Mouse (Mus musculus) limb, embryonic 14.5 days (tissue): ENCODE results near the gene Col6a2. TPM values are rescaled to one million over a fixed set of nuclear protein-coding genes. Genes with fewer than 3 reads are reported as not detected.

Experiments
- ATAC-seq: fragments of 200-750 bp; cut with Nextera tagmentation; 2 replicates; pipeline ENCODE4 v1.8.0; 2017; ENCODE audit warnings: low read depth, moderate number of reproducible peaks, moderate TSS enrichment; ENCODE audit not compliant: low FRiP score
- DNase-seq: peaks from one replicate; pipeline ENCODE4 v3.0.0-alpha.2; 2015; ENCODE audit warnings: low spot score
- H3K27ac ChIP-seq: fragments of 300-500 bp; sonication (generic); replicated peaks from 2 replicates; pipeline ENCODE4 v1.5.1; 2014; ENCODE audit warnings: low read depth, mild to moderate bottlenecking, low read length, moderate library complexity, mixed read lengths
- H3K27me3 ChIP-seq: fragments of 300-500 bp; sonication (generic); 2 replicates; pipeline ENCODE4 v1.6.1; 2014; ENCODE audit warnings: low read length, mixed read lengths; ENCODE audit not compliant: control insufficient read depth, insufficient read depth
- H3K36me3 ChIP-seq: fragments of 300-500 bp; sonication (generic); 2 replicates; pipeline ENCODE4 v1.6.1; 2014; ENCODE audit warnings: mild to moderate bottlenecking, low read length, moderate library complexity, mixed read lengths; ENCODE audit not compliant: control insufficient read depth, insufficient read depth
- H3K4me1 ChIP-seq: fragments of 300-500 bp; sonication (generic); 2 replicates; pipeline ENCODE4 v1.6.1; 2014; ENCODE audit warnings: antibody characterized with exemption, low read length, mixed read lengths; ENCODE audit not compliant: control insufficient read depth, insufficient read depth
- H3K4me2 ChIP-seq: fragments of 300-500 bp; sonication (generic); replicated peaks from 2 replicates; pipeline ENCODE4 v1.6.1; 2014; ENCODE audit warnings: low read depth, mild to moderate bottlenecking, low read length, moderate library complexity; ENCODE audit not compliant: severe bottlenecking
- H3K4me3 ChIP-seq: fragments of 300-500 bp; sonication (generic); replicated peaks from 2 replicates; pipeline ENCODE4 v1.5.1; 2014; ENCODE audit warnings: low read length
- H3K9ac ChIP-seq: fragments of 300-500 bp; sonication (generic); 2 replicates; pipeline ENCODE4 v1.6.1; 2014; ENCODE audit warnings: mild to moderate bottlenecking, low read depth, low read length, moderate library complexity; ENCODE audit not compliant: severe bottlenecking
- H3K9me3 ChIP-seq: fragments of 300-500 bp; sonication (generic); 2 replicates; pipeline ENCODE4 v1.6.1; 2016; ENCODE audit warnings: low read length; ENCODE audit not compliant: control insufficient read depth
- POLR2A ChIP-seq: fragments of 200-500 bp; IDR thresholded peaks from 2 replicates; pipeline ENCODE4 v1.8.0; 2012; ENCODE audit warnings: inconsistent platforms, mild to moderate bottlenecking, moderate library complexity, borderline replicate concordance; ENCODE audit not compliant: insufficient read depth, insufficient read length; ENCODE audit errors: extremely low read depth
- WGBS: fragments of 180-500 bp; shearing (Covaris S2); extraction: QIAGEN DNeasy Blood & Tissue Kit; methylation state at CpG from one replicate; pipeline ENCODE4 v1.1.7; 2014; 5-methylcytosine and 5-hydroxymethylcytosine counted together
- polyA plus RNA-seq, 2 experiments: library from polyadenylated mRNA; depleted of rRNA in 1 of 2; stranded (reverse) in 1 of 2; unstranded in 1 of 2; fragments of >200 nt; fragmentation: Nextera tagmentation in 1 of 2; extraction: Ambion mirVana in 1 of 2; gene quantifications; 2 replicates each; pipeline versions ENCODE4 v1.2.1 to v1.2.3; 2012 to 2014

Gene Col6a2
- polyA plus RNA-seq, 2 experiments: 197 to 365 TPM

DNA sequence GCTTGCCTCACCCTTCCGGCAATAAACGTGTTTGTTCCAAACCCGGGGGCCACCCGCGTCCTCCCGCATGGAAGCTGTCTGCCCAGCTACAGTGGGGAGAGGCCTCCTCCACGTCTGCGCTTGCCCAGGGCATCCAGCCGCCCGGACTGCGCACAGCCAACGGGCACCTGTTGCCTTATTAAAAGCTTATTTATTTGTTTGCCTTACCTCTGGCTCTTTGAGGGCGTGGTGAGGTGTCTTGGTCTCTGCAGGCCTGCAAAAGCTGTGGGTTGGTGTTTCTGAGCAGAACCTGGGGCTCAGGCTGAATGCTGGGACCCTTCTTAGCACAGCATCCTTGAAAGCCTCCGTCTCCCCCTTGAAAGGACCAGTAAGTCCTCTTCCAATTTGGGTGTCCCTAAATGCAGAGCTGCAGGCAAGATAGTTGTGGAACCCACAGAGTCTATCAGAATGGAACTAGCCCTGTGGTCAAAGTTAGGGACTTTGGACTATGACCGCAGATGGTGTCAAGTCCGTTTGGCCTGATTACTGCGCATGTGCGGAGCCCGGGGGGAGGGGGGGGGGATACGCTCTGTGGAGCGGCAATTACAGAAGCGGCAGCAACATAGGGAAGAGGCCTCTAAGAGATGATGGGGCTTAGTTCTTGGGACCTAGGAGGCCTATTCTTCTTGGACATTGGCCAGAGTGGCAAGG, 53.3 kb downstream of the Col6a2 start:
- Histone ChIP-seq H3K4me2 (no peak overlapping the region), H3K27ac (no peak overlapping the region), H3K9me3 (no peaks in the 10 kb centered on the region), H3K36me3 (no peaks in the 10 kb centered on the region), H3K4me1 (no peaks in the 10 kb centered on the region), H3K9ac (no peak overlapping the region), H3K27me3 (no peaks in the 10 kb centered on the region), H3K4me3 (no peak overlapping the region)
- WGBS: 86% methylated on average over 22 of the region's 22 CpGs
- no peak for TF ChIP-seq POLR2A
- DNase-seq (no peak), ATAC-seq (no peak)

DNA sequence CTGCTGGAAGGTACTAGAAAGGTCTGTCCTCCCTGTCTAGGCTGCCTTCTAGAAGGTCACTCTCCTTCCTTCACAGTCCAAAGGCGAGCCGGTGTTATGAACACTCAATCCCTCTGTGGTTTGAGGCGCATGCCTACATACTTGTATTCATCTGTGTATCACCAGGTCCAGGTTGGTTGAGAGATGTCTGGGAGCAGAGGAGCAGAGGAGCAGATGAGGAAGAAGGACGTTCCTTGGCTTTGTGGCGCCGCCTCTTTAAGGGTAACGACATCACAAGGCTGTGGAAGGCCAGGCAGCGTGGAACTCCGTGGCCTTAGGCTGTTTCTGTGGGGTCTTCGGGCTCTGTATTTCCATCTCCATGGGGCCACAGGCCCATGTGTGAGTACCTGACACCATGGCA, 61.5 kb downstream of the Col6a2 start, which contains the start of gene Spatc1l:
Gene Spatc1l, plus strand, starts transcription at position 301 of the 400 bp plus-strand sequence.
- H3K9ac ChIP-seq: no peak within 1 kb of the TSS
- WGBS: 84% methylated on average over 10 of the region's 10 CpGs
- DNase-seq (no peak), ATAC-seq (no peak)
- TF ChIP-seq POLR2A: no peak
- no peaks in the 10 kb centered on the region for H3K27me3 ChIP-seq
- no peaks in the 10 kb centered on the region for H3K4me1 ChIP-seq
- H3K9me3 ChIP-seq: no peaks in the 10 kb centered on the region
- no peak within 1 kb of the TSS for H3K4me3 ChIP-seq
- H3K36me3 ChIP-seq: no peaks in the 10 kb centered on the region
- H3K27ac ChIP-seq: no peak within 1 kb of the TSS
- no peak within 1 kb of the TSS for H3K4me2 ChIP-seq

DNA sequence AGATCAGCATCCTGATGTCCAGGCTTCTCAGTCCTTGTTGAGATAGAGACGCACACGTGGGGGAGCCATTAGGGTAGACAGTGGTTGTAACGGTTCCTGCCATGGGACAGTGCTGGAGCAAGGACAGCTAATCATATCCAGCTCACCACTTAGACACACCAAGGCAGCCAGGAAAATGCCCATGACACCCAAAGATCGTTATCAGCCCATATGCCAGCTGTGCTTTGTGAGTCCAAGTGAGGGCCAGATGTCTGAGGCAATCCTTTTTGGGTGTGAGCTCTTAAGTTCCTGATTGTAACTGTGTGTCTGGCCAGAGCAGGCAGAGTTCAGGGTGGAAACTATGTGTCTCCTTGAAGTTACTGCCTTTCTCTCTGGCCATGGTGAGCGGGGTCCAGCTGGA, 69.4 kb downstream of the Col6a2 start:
- Histone ChIP-seq H3K9ac (no peak overlapping the region), H3K27me3 (no peaks in the 10 kb centered on the region), H3K27ac (no peak overlapping the region), H3K4me2 (no peak overlapping the region), H3K9me3 (no peaks in the 10 kb centered on the region), H3K4me1 (no peaks in the 10 kb centered on the region), H3K4me3 (no peak overlapping the region), H3K36me3 (peaks cover 54% of the 10 kb centered on the region)
- no peak for TF ChIP-seq POLR2A
- no peak for DNase-seq
- WGBS: 91% methylated on average over 5 of the region's 5 CpGs
- no peak for ATAC-seq

DNA sequence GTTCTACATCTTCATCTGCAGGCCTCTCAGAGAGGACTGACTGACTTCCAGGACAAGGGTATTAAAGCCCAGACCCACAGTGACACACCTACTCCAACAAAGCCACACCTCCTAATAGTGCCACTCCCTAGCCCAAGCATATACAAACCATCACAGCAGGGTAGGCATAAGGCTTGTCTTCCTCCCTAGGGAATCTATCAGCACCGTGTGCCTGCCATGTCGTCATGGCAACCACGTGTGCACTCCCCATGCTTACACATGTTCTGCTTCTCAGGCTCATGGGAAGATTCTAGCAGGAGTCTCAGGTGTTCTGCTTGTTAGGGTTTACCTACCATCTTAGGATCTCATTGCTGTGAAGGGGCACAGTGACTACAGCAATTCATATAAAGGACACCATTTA, 71.9 kb downstream of the Col6a2 start:
- Histone ChIP-seq H3K36me3 (peaks cover 75% of the 10 kb centered on the region), H3K9me3 (no peaks in the 10 kb centered on the region)

DNA sequence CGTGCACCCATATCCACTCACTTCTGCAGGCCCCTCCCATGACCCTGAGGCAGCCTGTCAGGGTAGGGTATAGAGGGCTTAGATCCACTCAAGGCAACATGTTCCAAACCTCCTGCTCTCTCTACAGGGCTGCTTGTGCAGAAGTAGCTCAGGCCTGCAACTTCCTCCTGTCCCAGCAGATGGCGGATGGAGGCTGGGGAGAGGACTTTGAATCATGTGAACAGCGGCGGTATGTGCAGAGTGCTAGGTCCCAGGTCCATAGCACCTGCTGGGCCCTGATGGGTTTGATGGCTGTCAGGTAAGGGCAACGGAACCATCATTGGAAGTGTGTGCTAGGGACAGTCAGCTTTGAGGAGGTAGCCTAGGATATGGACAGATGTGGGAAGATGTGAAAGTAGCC, 73.0 kb downstream of the Col6a2 start:
- Histone ChIP-seq H3K9ac (no peak overlapping the region), H3K27me3 (no peaks in the 10 kb centered on the region), H3K36me3 (peaks cover 86% of the 10 kb centered on the region), H3K4me1 (no peaks in the 10 kb centered on the region), H3K9me3 (no peaks in the 10 kb centered on the region), H3K4me3 (no peak overlapping the region), H3K4me2 (no peak overlapping the region), H3K27ac (no peak overlapping the region)
- DNase-seq (no peak), ATAC-seq (no peak)
- no peak for TF ChIP-seq POLR2A
- 78% methylated on average over 5 of the region's 5 CpGs for WGBS

More for the DNA sequence above, 71.9 kb downstream of the Col6a2 start:
- H3K4me1 ChIP-seq: no peaks in the 10 kb centered on the region
- 84% methylated on average over 3 of the region's 3 CpGs for WGBS
- no peak overlapping the region for H3K27ac ChIP-seq
- DNase-seq: no peak
- H3K27me3 ChIP-seq: no peaks in the 10 kb centered on the region
- no peak overlapping the region for H3K9ac ChIP-seq
- H3K4me3 ChIP-seq: no peak overlapping the region
- TF ChIP-seq POLR2A: no peak
- no peak overlapping the region for H3K4me2 ChIP-seq
- ATAC-seq: no peak
